Mouse (Mus musculus): ENCODE measurements around the gene Smg5. TPM values are rescaled to one million over a fixed set of nuclear protein-coding genes. Genes with fewer than 3 reads are reported as not detected.
A peak's percentile ranks its signal among the peaks of the same experiment; 100 is the strongest.
"Not testable (repeated sequence)": the region's sequence is repeated elsewhere in the genome, so short reads cannot be mapped to it uniquely, and the experiment has no call there.

Gene Smg5
- polyA plus RNA-seq, 1 experiment from 2014 or later = 47.9 TPM

DNA sequence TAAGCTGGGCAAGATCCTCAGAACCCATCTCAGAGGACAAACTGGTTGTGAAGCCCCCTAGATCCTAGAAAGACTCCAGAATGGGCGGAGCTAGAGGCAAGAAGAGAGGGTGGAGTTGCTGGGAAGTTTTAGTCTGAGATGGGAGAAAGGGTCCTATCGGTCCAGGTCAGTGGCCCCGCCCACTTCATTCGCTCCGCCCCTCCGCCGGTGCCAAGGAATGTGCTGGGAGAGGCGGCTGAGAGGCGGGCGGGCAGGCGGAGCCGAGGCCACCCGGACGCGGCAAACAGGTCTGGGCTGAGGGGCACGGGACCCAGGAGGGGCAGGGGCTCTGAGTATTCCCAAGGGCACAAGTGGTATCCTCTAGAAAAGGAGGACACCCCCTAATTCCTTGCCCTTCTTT lies 28.3 kb downstream of the Smg5 start, which contains the start of gene Paqr6:
Gene Paqr6, plus strand, starts transcription at position 248 of the 400 bp plus-strand sequence.
- peaks cover 44% of the 10 kb centered on the region for H3K36me3 ChIP-seq (replicated peaks; ENCODE audit: control insufficient read depth, insufficient read depth)
- H3K27ac ChIP-seq = no peak within 1 kb of the TSS; the same call in 1 of the 2 replicates
- H3K27me3 ChIP-seq (ENCODE audit: control insufficient read depth, insufficient read depth, low read length) = peaks cover 4% of the 10 kb centered on the region; the same call in 1 of the 2 replicates
- WGBS = 3% methylated on average over 16 of the region's 16 CpGs
- DNase-seq (ENCODE audit: low spot score) = no peak
- H3K4me1 ChIP-seq (replicated peaks; ENCODE audit: control insufficient read depth, insufficient read depth, low read length) = no peaks in the 10 kb centered on the region
- ATAC-seq (ENCODE audit: low FRiP score) = no peak
- H3K4me3 ChIP-seq (replicated peaks; ENCODE audit: low read length) = no peak within 1 kb of the TSS
- H3K9ac ChIP-seq = no peak within 1 kb of the TSS
- no peak within 1 kb of the TSS for H3K4me2 ChIP-seq (replicated peaks)
- H3K9me3 ChIP-seq (ENCODE audit: control insufficient read depth, low read length) = no peaks in the 10 kb centered on the region

DNA sequence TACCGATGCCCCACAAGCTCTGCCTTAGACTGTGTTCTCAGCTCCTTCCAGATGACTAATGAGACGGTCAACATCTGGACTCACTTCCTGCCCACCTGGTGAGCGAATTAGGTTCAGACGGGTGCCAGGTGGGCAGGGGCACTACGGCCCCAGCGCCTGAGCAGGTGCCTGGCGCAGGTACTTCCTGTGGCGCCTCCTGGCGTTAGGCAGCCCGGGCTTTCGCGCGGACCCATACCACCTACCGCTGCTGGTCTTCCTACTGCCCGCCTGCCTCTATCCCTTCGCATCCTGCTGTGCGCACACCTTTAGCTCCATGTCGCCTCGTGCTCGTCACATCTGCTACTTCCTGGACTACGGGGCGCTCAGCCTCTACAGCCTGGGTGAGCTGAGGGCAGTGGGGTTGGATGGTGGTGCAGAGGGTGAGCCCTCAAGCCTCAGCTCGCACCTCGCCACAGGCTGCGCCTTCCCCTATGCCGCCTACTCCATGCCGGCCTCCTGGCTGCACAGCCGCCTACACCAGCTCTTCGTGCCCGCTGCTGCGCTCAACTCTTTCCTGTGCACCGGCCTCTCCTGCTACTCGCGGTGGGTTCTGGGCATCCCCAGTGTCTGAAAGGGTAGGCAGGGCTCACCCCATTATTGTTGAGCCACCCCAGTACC lies 29.8 kb downstream of the Smg5 start:
- WGBS = 37% methylated on average over 34 of the region's 34 CpGs

DNA sequence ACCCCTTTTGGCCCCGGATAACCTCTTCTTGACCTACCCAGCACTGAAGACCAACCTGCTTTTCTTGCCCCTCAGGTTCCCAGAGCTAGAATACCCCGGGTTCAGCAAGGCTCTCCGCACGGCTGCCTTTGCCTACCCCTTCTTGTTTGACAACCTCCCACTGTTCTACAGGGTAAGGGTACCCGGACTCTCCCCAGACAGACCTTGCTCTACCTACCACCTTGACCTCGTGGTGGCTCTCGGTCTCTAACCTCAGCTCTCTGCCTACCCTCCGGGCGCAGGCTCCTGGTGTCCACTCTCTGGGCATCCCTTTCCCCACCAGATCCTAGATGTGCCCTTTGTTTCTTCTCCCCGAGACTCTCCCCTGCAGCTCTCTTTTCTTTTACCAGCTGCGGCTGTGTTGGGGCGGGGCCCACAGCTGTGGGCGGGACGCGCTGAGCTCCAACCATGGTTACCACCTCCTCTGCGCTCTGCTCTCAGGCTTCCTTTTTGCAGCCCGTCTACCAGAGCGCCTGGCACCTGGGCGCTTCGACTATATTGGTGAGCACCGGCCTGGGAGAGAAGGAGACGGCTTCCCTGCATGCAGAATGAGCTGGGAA lies 30.9 kb downstream of the Smg5 start:
- not testable (repeated sequence) for H3K4me1 ChIP-seq (replicated peaks; ENCODE audit: control insufficient read depth, insufficient read depth, low read length); H3K27me3 ChIP-seq (ENCODE audit: control insufficient read depth, insufficient read depth, low read length); DNase-seq (ENCODE audit: low spot score); H3K9me3 ChIP-seq (ENCODE audit: control insufficient read depth, low read length)
- H3K36me3 ChIP-seq (replicated peaks; ENCODE audit: control insufficient read depth, insufficient read depth) = peaks cover 18% of the 10 kb centered on the region
- peak overlapping the region; percentile 63 for H3K27ac ChIP-seq
- WGBS = under 1% methylated on average over 14 of the region's 22 CpGs
- peak overlapping the region; percentile 28 for H3K4me2 ChIP-seq (replicated peaks)
- ATAC-seq (ENCODE audit: low FRiP score) = peak; percentile 82
- H3K9ac ChIP-seq = peak overlapping the region; percentile 16; the same call in 1 of the 2 replicates
- peak overlapping the region; percentile 21 for H3K4me3 ChIP-seq (replicated peaks; ENCODE audit: low read length)

More for the DNA sequence above, 29.8 kb downstream of the Smg5 start:
- no peak overlapping the region for H3K4me3 ChIP-seq (replicated peaks; ENCODE audit: low read length)
- DNase-seq (ENCODE audit: low spot score) (no peak), ATAC-seq (ENCODE audit: low FRiP score) (no peak)
- no peaks in the 10 kb centered on the region for H3K4me1 ChIP-seq (replicated peaks; ENCODE audit: control insufficient read depth, insufficient read depth, low read length)
- H3K9ac ChIP-seq = no peak overlapping the region
- H3K36me3 ChIP-seq (replicated peaks; ENCODE audit: control insufficient read depth, insufficient read depth) = peaks cover 29% of the 10 kb centered on the region
- H3K27me3 ChIP-seq (ENCODE audit: control insufficient read depth, insufficient read depth, low read length) = peaks cover 4% of the 10 kb centered on the region; the same call in 1 of the 2 replicates
- peak overlapping the region; percentile 21 for H3K4me2 ChIP-seq (replicated peaks)
- no peak overlapping the region for H3K27ac ChIP-seq
- H3K9me3 ChIP-seq (ENCODE audit: control insufficient read depth, low read length) = peaks cover 7% of the 10 kb centered on the region; the same call in 1 of the 2 replicates

DNA sequence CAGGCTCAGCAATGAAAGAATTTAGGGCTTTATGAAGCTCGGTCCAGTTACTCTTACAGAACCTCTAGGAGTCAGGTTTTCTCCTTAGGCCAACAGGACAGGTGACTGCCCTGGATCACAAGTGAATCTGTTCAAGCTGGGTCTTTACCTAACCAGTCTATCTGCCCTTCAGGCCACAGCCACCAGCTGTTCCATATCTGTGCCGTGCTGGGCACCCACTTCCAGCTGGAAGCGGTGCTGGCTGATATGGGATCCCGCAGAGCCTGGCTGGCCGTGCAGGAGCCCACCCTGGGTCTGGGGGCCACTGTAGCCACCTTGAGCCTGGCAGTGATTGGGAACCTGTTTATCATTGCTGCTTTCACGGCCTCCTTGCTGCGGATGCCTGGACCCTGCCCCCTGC lies 31.5 kb downstream of the Smg5 start:
- H3K27me3 ChIP-seq (ENCODE audit: control insufficient read depth, insufficient read depth, low read length); H3K4me2 ChIP-seq (replicated peaks); DNase-seq (ENCODE audit: low spot score); H3K4me3 ChIP-seq (replicated peaks; ENCODE audit: low read length); H3K9ac ChIP-seq; H3K27ac ChIP-seq; H3K9me3 ChIP-seq (ENCODE audit: control insufficient read depth, low read length); H3K4me1 ChIP-seq (replicated peaks; ENCODE audit: control insufficient read depth, insufficient read depth, low read length): not testable (repeated sequence)
- peak; percentile 18; the same call in 1 of the 2 replicates for ATAC-seq (ENCODE audit: low FRiP score)
- 49% methylated on average over 3 of the region's 7 CpGs for WGBS
- H3K36me3 ChIP-seq (replicated peaks; ENCODE audit: control insufficient read depth, insufficient read depth) = peaks cover 12% of the 10 kb centered on the region

DNA sequence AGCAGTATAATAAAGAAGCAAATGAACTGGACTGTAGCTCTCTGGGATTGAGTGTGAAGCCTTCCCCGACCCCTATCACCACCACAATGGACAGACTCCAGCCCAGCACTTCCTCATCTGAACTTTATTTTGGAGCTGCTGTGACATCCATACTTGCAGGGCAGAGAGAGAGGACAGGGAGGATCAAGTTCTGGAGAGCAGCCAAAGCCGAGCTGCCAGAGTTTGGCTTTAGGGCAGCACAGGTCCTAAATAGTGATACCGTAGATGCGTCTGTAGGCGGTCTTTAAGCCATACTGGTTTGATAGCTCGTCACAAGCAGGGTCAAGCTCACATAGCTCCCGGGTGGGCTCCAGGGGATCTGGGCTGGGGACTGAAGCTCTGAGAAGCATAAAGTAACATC lies 32.5 kb downstream of the Smg5 start:
- not testable (repeated sequence) for H3K27ac ChIP-seq; H3K4me3 ChIP-seq (replicated peaks; ENCODE audit: low read length); H3K4me2 ChIP-seq (replicated peaks); H3K4me1 ChIP-seq (replicated peaks; ENCODE audit: control insufficient read depth, insufficient read depth, low read length); H3K9me3 ChIP-seq (ENCODE audit: control insufficient read depth, low read length); H3K36me3 ChIP-seq (replicated peaks; ENCODE audit: control insufficient read depth, insufficient read depth); ATAC-seq (ENCODE audit: low FRiP score); H3K27me3 ChIP-seq (ENCODE audit: control insufficient read depth, insufficient read depth, low read length); H3K9ac ChIP-seq; DNase-seq (ENCODE audit: low spot score)
- WGBS = 92% methylated on average over 7 of the region's 7 CpGs

DNA sequence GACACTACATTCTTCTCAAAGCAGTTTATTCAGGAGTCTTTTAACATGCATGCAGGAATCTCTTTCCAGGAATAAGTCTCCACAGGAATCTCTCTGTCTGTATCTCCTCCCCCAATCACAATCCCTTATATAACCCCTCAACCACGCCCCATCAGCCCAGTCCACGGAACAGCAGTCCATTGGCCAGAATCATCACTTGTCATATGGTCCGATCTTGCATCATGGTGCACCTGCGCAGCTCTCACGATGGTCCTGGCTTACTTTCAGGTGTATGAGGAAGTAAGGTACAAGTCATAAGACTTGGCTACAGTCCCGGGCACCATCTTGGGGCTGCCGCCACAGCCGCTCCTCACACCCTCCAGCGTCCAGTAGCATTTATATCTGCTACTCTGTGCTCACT lies 36.6 kb downstream of the Smg5 start, which contains the start of gene Bglap3:
Gene Bglap3, minus strand, starts transcription at position 101 of the 400 bp plus-strand sequence.
- H3K27ac ChIP-seq; H3K4me2 ChIP-seq (replicated peaks); H3K9ac ChIP-seq; ATAC-seq (ENCODE audit: low FRiP score); H3K36me3 ChIP-seq (replicated peaks; ENCODE audit: control insufficient read depth, insufficient read depth); H3K9me3 ChIP-seq (ENCODE audit: control insufficient read depth, low read length); DNase-seq (ENCODE audit: low spot score); H3K4me3 ChIP-seq (replicated peaks; ENCODE audit: low read length); H3K27me3 ChIP-seq (ENCODE audit: control insufficient read depth, insufficient read depth, low read length); H3K4me1 ChIP-seq (replicated peaks; ENCODE audit: control insufficient read depth, insufficient read depth, low read length): not testable (repeated sequence)
- whole genome bisulfite sequencing = 93% methylated on average over 9 of the region's 9 CpGs

DNA sequence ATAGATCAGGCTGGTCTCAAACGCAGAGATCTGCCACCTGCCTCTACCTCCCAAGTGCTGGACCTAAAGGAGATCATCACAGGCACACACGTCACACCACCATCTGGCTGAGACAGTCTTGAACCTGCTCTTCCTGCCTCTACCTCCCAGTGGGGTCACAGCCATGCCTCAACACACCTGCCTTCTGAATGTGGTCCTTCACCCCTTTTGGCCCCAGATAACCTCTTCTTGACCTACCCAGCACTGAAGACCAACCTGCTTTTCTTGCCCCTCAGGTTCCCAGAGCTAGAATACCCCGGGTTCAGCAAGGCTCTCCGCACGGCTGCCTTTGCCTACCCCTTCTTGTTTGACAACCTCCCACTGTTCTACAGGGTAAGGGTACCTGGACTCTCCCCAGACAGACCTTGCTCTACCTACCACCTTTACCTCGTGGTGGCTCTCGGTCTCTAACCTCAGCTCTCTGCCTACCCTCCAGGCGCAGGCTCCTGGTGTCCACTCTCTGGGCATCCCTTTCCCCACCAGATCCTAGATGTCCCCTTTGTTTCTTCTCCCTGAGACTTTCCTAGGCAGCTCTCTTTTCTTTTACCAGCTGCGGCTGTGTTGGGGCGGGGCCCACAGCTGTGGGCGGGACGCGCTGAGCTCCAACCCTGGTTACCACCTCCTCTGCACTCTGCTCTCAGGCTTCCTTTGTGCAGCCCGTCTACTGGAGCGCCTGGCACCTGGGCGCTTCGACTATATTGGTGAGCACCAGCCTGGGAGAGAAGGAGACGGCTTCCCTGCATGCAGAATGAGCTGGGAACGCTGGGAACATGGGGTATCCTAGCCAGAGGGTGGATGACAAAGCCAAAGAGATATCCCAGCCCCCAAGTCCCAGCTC lies 39.9 kb downstream of the Smg5 start:
- DNase-seq (ENCODE audit: low spot score) = peak; percentile 29
- H3K36me3 ChIP-seq (replicated peaks; ENCODE audit: control insufficient read depth, insufficient read depth); H3K4me3 ChIP-seq (replicated peaks; ENCODE audit: low read length); H3K4me1 ChIP-seq (replicated peaks; ENCODE audit: control insufficient read depth, insufficient read depth, low read length); H3K27me3 ChIP-seq (ENCODE audit: control insufficient read depth, insufficient read depth, low read length); H3K9me3 ChIP-seq (ENCODE audit: control insufficient read depth, low read length): not testable (repeated sequence)
- Histone ChIP-seq H3K27ac (peak overlapping the region; percentile 55; the same call in 1 of the 2 replicates), H3K9ac (peak overlapping the region; percentile 36; the same call in 1 of the 2 replicates), H3K4me2 (replicated peaks) (peak overlapping the region; percentile 40)
- ATAC-seq (ENCODE audit: low FRiP score) = peak; percentile 88
- 12% methylated on average over 16 of the region's 19 CpGs for WGBS

DNA sequence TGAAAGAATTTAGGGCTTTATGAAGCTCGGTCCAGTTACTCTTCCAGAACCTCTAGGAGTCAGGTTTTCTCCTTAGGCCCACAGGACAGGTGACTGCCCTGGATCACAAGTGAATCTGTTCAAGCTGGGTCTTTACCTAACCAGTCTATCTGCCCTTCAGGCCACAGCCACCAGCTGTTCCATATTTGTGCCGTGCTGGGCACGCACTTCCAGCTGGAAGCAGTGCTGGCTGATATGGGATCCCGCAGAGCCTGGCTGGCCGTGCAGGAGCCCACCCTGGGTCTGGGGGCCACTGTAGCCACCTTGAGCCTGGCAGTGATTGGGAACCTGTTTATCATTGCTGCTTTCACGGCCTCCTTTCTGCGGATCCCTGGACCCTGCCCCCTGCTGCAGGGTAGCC lies 40.6 kb downstream of the Smg5 start:
- ATAC-seq (ENCODE audit: low FRiP score); H3K36me3 ChIP-seq (replicated peaks; ENCODE audit: control insufficient read depth, insufficient read depth); DNase-seq (ENCODE audit: low spot score); H3K9me3 ChIP-seq (ENCODE audit: control insufficient read depth, low read length); H3K4me3 ChIP-seq (replicated peaks; ENCODE audit: low read length); H3K27me3 ChIP-seq (ENCODE audit: control insufficient read depth, insufficient read depth, low read length); H3K4me1 ChIP-seq (replicated peaks; ENCODE audit: control insufficient read depth, insufficient read depth, low read length): not testable (repeated sequence)
- 24% methylated on average over 4 of the region's 7 CpGs for WGBS
- H3K27ac ChIP-seq = peak overlapping the region; percentile 55; the same call in 1 of the 2 replicates
- peak overlapping the region; percentile 40 for H3K4me2 ChIP-seq (replicated peaks)
- peak overlapping the region; percentile 36; the same call in 1 of the 2 replicates for H3K9ac ChIP-seq

DNA sequence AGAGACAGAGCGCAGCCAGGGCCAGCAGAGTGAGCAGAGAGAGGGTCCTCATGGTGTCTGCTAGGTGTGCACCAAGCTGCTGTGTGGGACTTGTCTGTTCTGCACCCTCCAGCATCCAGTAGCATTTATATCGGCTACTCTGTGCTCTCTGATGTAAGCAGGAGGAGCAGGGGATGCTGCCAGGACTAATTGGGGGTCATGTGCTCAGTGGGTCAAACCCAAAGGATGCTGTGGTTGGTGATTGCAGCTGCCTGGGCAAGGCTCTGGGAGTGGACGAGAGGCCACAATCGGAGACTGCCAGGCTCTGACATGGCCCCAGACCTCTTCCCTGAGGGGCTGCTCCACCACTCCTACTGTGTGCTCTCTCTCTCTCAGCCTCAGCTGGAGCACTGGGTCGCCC lies 42.5 kb downstream of the Smg5 start, which contains the start of gene Bglap2:
Gene Bglap2, minus strand, starts transcription at position 101 of the 400 bp plus-strand sequence.
- not testable (repeated sequence) for H3K4me3 ChIP-seq (replicated peaks; ENCODE audit: low read length); H3K36me3 ChIP-seq (replicated peaks; ENCODE audit: control insufficient read depth, insufficient read depth); H3K4me2 ChIP-seq (replicated peaks); H3K9ac ChIP-seq; ATAC-seq (ENCODE audit: low FRiP score); H3K9me3 ChIP-seq (ENCODE audit: control insufficient read depth, low read length); H3K27ac ChIP-seq; H3K4me1 ChIP-seq (replicated peaks; ENCODE audit: control insufficient read depth, insufficient read depth, low read length); DNase-seq (ENCODE audit: low spot score); H3K27me3 ChIP-seq (ENCODE audit: control insufficient read depth, insufficient read depth, low read length)
- 75% methylated on average over 5 of the region's 5 CpGs for WGBS
